Mouse (Mus musculus): ENCODE data around the gene Grik4.

- TF ChIP-seq FLI1 (IDR thresholded peaks at IDR 0.05; ENCODE audit: low read length), result no peak
- no peak for TF ChIP-seq GATA1 (IDR thresholded peaks at IDR 0.05; ENCODE audit: borderline replicate concordance, low read length)
These were observed 230.4 kb downstream of the Grik4 start for GRCm38 (mm10) chr9:42713912-42714311.
